Mouse (Mus musculus) kidney, postnatal 36 days (tissue): Measurements from ENCODE around the gene Lin7b.

Experiments
- DNase-seq, 2 experiments: peaks; one replicate each; pipeline ENCODE4 v3.0.0; 2021 to 2022; ENCODE audit warnings: mixed read lengths in 2 of 2

Gene Lin7b

GRCm38 (mm10) chr7:45346905-45347304 is 23.5 kb downstream of the Lin7b start:
- no peak for DNase-seq

- DNase-seq, result no peak
Observed at GRCm38 (mm10) chr7:45343543-45343942, 26.8 kb downstream of the Lin7b start.

- no peak for DNase-seq
Observed at GRCm38 (mm10) chr7:45342081-45342480, 28.3 kb downstream of the Lin7b start.

GRCm38 (mm10) chr7:45341303-45341702 is 29.1 kb downstream of the Lin7b start:
- peak; percentile 67 to 85 for DNase-seq

- DNase-seq, result peak; percentile 43 to 62
Observed at GRCm38 (mm10) chr7:45340669-45341068, 29.7 kb downstream of the Lin7b start.

GRCm38 (mm10) chr7:45340066-45340442 is 30.3 kb downstream of the Lin7b start:
- DNase-seq, result no peak

- peak; percentile 49 to 67 for DNase-seq
Observed at GRCm38 (mm10) chr7:45339410-45340065, 30.8 kb downstream of the Lin7b start.

- DNase-seq, result peak; percentile 37 to 67
Observed at GRCm38 (mm10) chr7:45338161-45338911, 32.0 kb downstream of the Lin7b start.

GRCm38 (mm10) chr7:45337469-45337868 is 32.9 kb downstream of the Lin7b start:
- no peak for DNase-seq

- no peak for DNase-seq
Observed at GRCm38 (mm10) chr7:45336319-45336718, 34.1 kb downstream of the Lin7b start.

- DNase-seq, result no peak
Observed at GRCm38 (mm10) chr7:45335056-45335455, 35.3 kb downstream of the Lin7b start, which contains the start of gene Hrc. Gene Hrc, plus strand, starts transcription at chr7:45335290.

GRCm38 (mm10) chr7:45334605-45335004 is 35.8 kb downstream of the Lin7b start:
- no peak for DNase-seq

GRCm38 (mm10) chr7:45333431-45333982 is 36.9 kb downstream of the Lin7b start, which contains the start of gene Trpm4:
Gene Trpm4, minus strand, starts transcription at chr7:45333780.
- DNase-seq, result peak; percentile 84 to 93

- peak; percentile 60 to 66 for DNase-seq
Observed at GRCm38 (mm10) chr7:45332685-45333425, 37.5 kb downstream of the Lin7b start.

- DNase-seq, result no peak
Observed at GRCm38 (mm10) chr7:45331502-45331901, 38.9 kb downstream of the Lin7b start.

GRCm38 (mm10) chr7:45328841-45329475 is 41.4 kb downstream of the Lin7b start:
- DNase-seq, result no peak

GRCm38 (mm10) chr7:45325800-45326199 is 44.6 kb downstream of the Lin7b start:
- no peak for DNase-seq

GRCm38 (mm10) chr7:45323069-45323468 is 47.3 kb downstream of the Lin7b start:
- DNase-seq, result no peak

GRCm38 (mm10) chr7:45322245-45322644 is 48.1 kb downstream of the Lin7b start:
- no peak for DNase-seq
